Mouse (Mus musculus) lung, embryonic 16.5 days (tissue): ENCODE data around the gene Prmt8. TPM values are rescaled to one million over a fixed set of nuclear protein-coding genes. Genes with fewer than 3 reads are reported as not detected.

ENCODE experiments used
- ATAC-seq: fragments of 200-750 bp; cut with Nextera tagmentation; 2 replicates; pipeline ENCODE4 v1.8.0; 2017; ENCODE audit warnings: low read depth, mild to moderate bottlenecking, moderate library complexity
- H3K27ac ChIP-seq: fragments of 300-500 bp; sonication (generic); 2 replicates; pipeline ENCODE4 v1.5.1; 2014; ENCODE audit warnings: mild to moderate bottlenecking, control low read depth, low read length
- H3K27me3 ChIP-seq: fragments of 300-500 bp; sonication (generic); 2 replicates; pipeline ENCODE4 v1.6.1; 2014; ENCODE audit warnings: low read depth, low read length, mixed read lengths; ENCODE audit not compliant: control insufficient read depth, insufficient read depth
- H3K36me3 ChIP-seq: fragments of 300-500 bp; sonication (generic); 2 replicates; pipeline ENCODE4 v1.6.1; 2014; ENCODE audit warnings: low read length; ENCODE audit not compliant: control insufficient read depth, insufficient read depth
- H3K4me1 ChIP-seq: fragments of 300-500 bp; sonication (generic); replicated peaks from 2 replicates; pipeline ENCODE4 v1.6.1; 2014; ENCODE audit warnings: low read length, mixed read lengths; ENCODE audit not compliant: control insufficient read depth, insufficient read depth
- H3K4me2 ChIP-seq: fragments of 300-500 bp; sonication (generic); 2 replicates; pipeline ENCODE4 v1.6.1; 2014; ENCODE audit warnings: low read depth, low read length, control low read depth
- H3K4me3 ChIP-seq: fragments of 300-500 bp; sonication (generic); 2 replicates; pipeline ENCODE4 v1.5.1; 2014; ENCODE audit warnings: mild to moderate bottlenecking, low read length, control low read depth
- H3K9ac ChIP-seq: fragments of 300-500 bp; sonication (generic); 2 replicates; pipeline ENCODE4 v1.6.1; 2014; ENCODE audit warnings: low read length, control low read depth
- H3K9me3 ChIP-seq: fragments of 300-500 bp; sonication (generic); 2 replicates; pipeline ENCODE4 v1.6.1; 2016; ENCODE audit warnings: low read length; ENCODE audit not compliant: control insufficient read depth
- WGBS: fragments of 180-500 bp; shearing (Covaris S2); extraction: QIAGEN DNeasy Blood & Tissue Kit; methylation state at CpG from one replicate; pipeline ENCODE4 v1.1.7; 2014; 5-methylcytosine and 5-hydroxymethylcytosine counted together
- polyA plus RNA-seq: library from polyadenylated mRNA; unstranded; fragments of >200 nt; fragmentation: Nextera tagmentation; extraction: Ambion mirVana; gene quantifications from 2 replicates; pipeline ENCODE4 v1.2.1, GENCODE M21; 2015

The Prmt8 gene
- polyA plus RNA-seq, 1 experiment from 2014 or later, result not detected

GRCm38 (mm10) chr6:127748793-127749192 is 20.5 kb downstream of the Prmt8 start:
- no peak overlapping the region for H3K4me2 ChIP-seq
- no peak overlapping the region for H3K9ac ChIP-seq
- no peak overlapping the region for H3K27ac ChIP-seq
- ATAC-seq, result no peak
- H3K4me3 ChIP-seq, result no peak overlapping the region
- 78% methylated on average over 8 of the region's 8 CpGs for WGBS
- no peaks in the 10 kb centered on the region for H3K4me1 ChIP-seq
- H3K36me3 ChIP-seq, result no peaks in the 10 kb centered on the region
- H3K9me3 ChIP-seq, result no peaks in the 10 kb centered on the region
- no peaks in the 10 kb centered on the region for H3K27me3 ChIP-seq

- no peak for ATAC-seq
These were observed 27.0 kb downstream of the Prmt8 start for GRCm38 (mm10) chr6:127742290-127742689.

GRCm38 (mm10) chr6:127741162-127741561 is 28.1 kb downstream of the Prmt8 start:
- 73% methylated on average over 6 of the region's 6 CpGs for WGBS
- ATAC-seq, result no peak

More at GRCm38 (mm10) chr6:127742290-127742689, 27.0 kb downstream of the Prmt8 start:
- H3K27ac ChIP-seq, result no peak overlapping the region
- no peaks in the 10 kb centered on the region for H3K36me3 ChIP-seq
- 80% methylated on average over 12 of the region's 12 CpGs for WGBS
- no peak overlapping the region for H3K4me2 ChIP-seq
- no peak overlapping the region for H3K4me3 ChIP-seq
- no peak overlapping the region for H3K9ac ChIP-seq
- no peaks in the 10 kb centered on the region for H3K9me3 ChIP-seq
- no peaks in the 10 kb centered on the region for H3K27me3 ChIP-seq
- H3K4me1 ChIP-seq, result no peaks in the 10 kb centered on the region

GRCm38 (mm10) chr6:127740711-127741110 is 28.6 kb downstream of the Prmt8 start:
- no peaks in the 10 kb centered on the region for H3K4me1 ChIP-seq
- no peak overlapping the region for H3K27ac ChIP-seq
- no peaks in the 10 kb centered on the region for H3K27me3 ChIP-seq
- no peak overlapping the region for H3K9ac ChIP-seq
- no peak for ATAC-seq
- H3K4me3 ChIP-seq, result no peak overlapping the region
- 50% methylated on average over 9 of the region's 9 CpGs for WGBS
- H3K9me3 ChIP-seq, result no peaks in the 10 kb centered on the region
- H3K4me2 ChIP-seq, result no peak overlapping the region
- H3K36me3 ChIP-seq, result no peaks in the 10 kb centered on the region

More at GRCm38 (mm10) chr6:127741162-127741561, 28.1 kb downstream of the Prmt8 start:
- Histone ChIP-seq H3K4me3 (no peak overlapping the region), H3K4me2 (no peak overlapping the region), H3K27ac (no peak overlapping the region), H3K27me3 (no peaks in the 10 kb centered on the region), H3K36me3 (no peaks in the 10 kb centered on the region), H3K9ac (no peak overlapping the region), H3K9me3 (no peaks in the 10 kb centered on the region), H3K4me1 (no peaks in the 10 kb centered on the region)

- H3K27ac ChIP-seq, result no peak overlapping the region
- 71% methylated on average over 5 of the region's 5 CpGs for whole genome bisulfite sequencing
- ATAC-seq, result no peak
- H3K4me1 ChIP-seq, result no peaks in the 10 kb centered on the region
- no peaks in the 10 kb centered on the region for H3K27me3 ChIP-seq
- H3K36me3 ChIP-seq, result no peaks in the 10 kb centered on the region
- no peaks in the 10 kb centered on the region for H3K9me3 ChIP-seq
- no peak overlapping the region for H3K4me2 ChIP-seq
- no peak overlapping the region for H3K4me3 ChIP-seq
- H3K9ac ChIP-seq, result no peak overlapping the region
These were observed 29.4 kb downstream of the Prmt8 start for GRCm38 (mm10) chr6:127739921-127740320.

- Histone ChIP-seq H3K27ac (no peak overlapping the region), H3K4me3 (no peak overlapping the region), H3K27me3 (no peaks in the 10 kb centered on the region), H3K4me1 (no peaks in the 10 kb centered on the region), H3K9ac (no peak overlapping the region), H3K4me2 (no peak overlapping the region), H3K9me3 (no peaks in the 10 kb centered on the region), H3K36me3 (no peaks in the 10 kb centered on the region)
- 56% methylated on average over 13 of the region's 13 CpGs for WGBS
- ATAC-seq, result no peak
These were observed 33.9 kb downstream of the Prmt8 start for GRCm38 (mm10) chr6:127735130-127735981.

GRCm38 (mm10) chr6:127723126-127723525 is 46.1 kb downstream of the Prmt8 start:
- Histone ChIP-seq H3K36me3 (no peaks in the 10 kb centered on the region), H3K27ac (no peak overlapping the region), H3K4me1 (no peaks in the 10 kb centered on the region), H3K27me3 (no peaks in the 10 kb centered on the region), H3K9me3 (no peaks in the 10 kb centered on the region), H3K4me3 (no peak overlapping the region), H3K4me2 (no peak overlapping the region), H3K9ac (no peak overlapping the region)
- 49% methylated on average over 8 of the region's 8 CpGs for WGBS
- ATAC-seq, result no peak

GRCm38 (mm10) chr6:127719875-127720274 is 49.4 kb downstream of the Prmt8 start:
- Histone ChIP-seq H3K36me3 (no peaks in the 10 kb centered on the region), H3K27ac (no peak overlapping the region), H3K9ac (no peak overlapping the region), H3K9me3 (no peaks in the 10 kb centered on the region), H3K4me3 (no peak overlapping the region), H3K4me2 (no peak overlapping the region), H3K27me3 (no peaks in the 10 kb centered on the region), H3K4me1 (peaks cover 4% of the 10 kb centered on the region; the same call in 1 of the 2 replicates)
- WGBS, result 85% methylated on average over 14 of the region's 14 CpGs
- ATAC-seq, result no peak

- no peak overlapping the region for H3K27ac ChIP-seq
- WGBS, result 48% methylated on average over 21 of the region's 21 CpGs
- H3K9me3 ChIP-seq, result no peaks in the 10 kb centered on the region
- no peaks in the 10 kb centered on the region for H3K36me3 ChIP-seq
- peaks cover 4% of the 10 kb centered on the region; the same call in 1 of the 2 replicates for H3K4me1 ChIP-seq
- no peak overlapping the region for H3K4me2 ChIP-seq
- H3K9ac ChIP-seq, result no peak overlapping the region
- no peaks in the 10 kb centered on the region for H3K27me3 ChIP-seq
- no peak for ATAC-seq
- H3K4me3 ChIP-seq, result no peak overlapping the region
These were observed 51.8 kb downstream of the Prmt8 start for GRCm38 (mm10) chr6:127717239-127718137.
